Mouse (Mus musculus) inflammation-experienced regulatory T-cells, adult 6 months (primary cell): Measurements from ENCODE around the gene Oxa1l. TPM values are rescaled to one million over a fixed set of nuclear protein-coding genes. Genes with fewer than 3 reads are reported as not detected.

Experiments
- ATAC-seq: one replicate; pipeline ENCODE4 v1.8.0; 2017
- polyA plus RNA-seq, 3 experiments: library from polyadenylated mRNA; unstranded; fragments of 100-300 nt; shearing (Covaris generic); gene quantifications; one replicate each; pipeline ENCODE4 v1.2.1; 2017

The Oxa1l gene
- polyA plus RNA-seq, 3 experiments from 2014 or later, result 65.9 to 91.6 (median 69.3) TPM

- no peak for ATAC-seq
Observed at GRCm38 (mm10) chr14:54412000-54412576, 51.5 kb downstream of the Oxa1l start.

- peak; percentile 46 for ATAC-seq
Observed at GRCm38 (mm10) chr14:54412629-54413170, 52.1 kb downstream of the Oxa1l start.

GRCm38 (mm10) chr14:54413877-54414700 is 53.5 kb downstream of the Oxa1l start:
- no peak for ATAC-seq

- no peak for ATAC-seq
Observed at GRCm38 (mm10) chr14:54415241-54416020, 54.8 kb downstream of the Oxa1l start.

- ATAC-seq, result no peak
Observed at GRCm38 (mm10) chr14:54416229-54416775, 55.7 kb downstream of the Oxa1l start.

GRCm38 (mm10) chr14:54416830-54417229 is 56.2 kb downstream of the Oxa1l start:
- no peak for ATAC-seq

GRCm38 (mm10) chr14:54417623-54418081 is 57.0 kb downstream of the Oxa1l start, which contains the start of gene Slc7a7:
Slc7a7 (minus strand) TSS chr14:54417780.
- ATAC-seq, result no peak

Other genes starting within 250 kb of the Oxa1l start
- gene Dad1, start 106.7 kb upstream of the Oxa1l start, polyA plus RNA-seq, result 100 to 1,000 TPM; 393 to 515 (median 490) TPM
- 10 to 100 TPM; 20.3 to 33.0 (median 29.4) TPM for gene Abhd4, start 106.6 kb upstream of the Oxa1l start, polyA plus RNA-seq
- gene Olfr49, start 75.9 kb upstream of the Oxa1l start, polyA plus RNA-seq, result under 1 TPM in 1 of 3 experiments, not detected in 2; 0.09 TPM
- 1 to 10 TPM in 1 of 3 experiments, under 1 TPM in 2; 0.42 to 2.5 (median 0.49) TPM for gene Slc7a7, start 56.9 kb downstream of the Oxa1l start, polyA plus RNA-seq
- 100 to 1,000 TPM; 253 to 303 (median 292) TPM for gene Mrpl52, start 66.1 kb downstream of the Oxa1l start, polyA plus RNA-seq
- under 1 TPM in 2 of 3 experiments, not detected in 1; 0.29 to 0.47 TPM for gene Mmp14, start 70.8 kb downstream of the Oxa1l start, polyA plus RNA-seq
- gene Lrp10, start 103.3 kb downstream of the Oxa1l start, polyA plus RNA-seq, result 10 to 100 TPM; 52.5 to 66.4 (median 63.3) TPM
- gene Rem2, start 115.3 kb downstream of the Oxa1l start, polyA plus RNA-seq, result under 1 TPM; 0.50 to 0.58 (median 0.57) TPM
- 10 to 100 TPM; 27.9 to 47.0 (median 36.6) TPM for gene Prmt5, start 156.7 kb downstream of the Oxa1l start, polyA plus RNA-seq
- gene Haus4, start 193.8 kb downstream of the Oxa1l start, polyA plus RNA-seq, result 10 to 100 TPM; 24.6 to 39.7 (median 31.6) TPM
- gene Ajuba, start 216.7 kb downstream of the Oxa1l start, polyA plus RNA-seq, result under 1 TPM; 0.10 to 0.25 (median 0.15) TPM
- gene 4931414P19Rik, start 245.2 kb downstream of the Oxa1l start, polyA plus RNA-seq, result 1 to 10 TPM; 1.5 to 2.5 (median 1.7) TPM